Mouse (Mus musculus) neural tube, embryonic 11.5 days (tissue): ENCODE measurements at regions not wholly inside any gene's neighbourhood (a gene's known extent, or its start where the extent isn't known, plus 50 kb on each side); places are given as distances from the start of the nearest gene placed in this dataset.

Experiments
- ATAC-seq: fragments of 200-750 bp; cut with Nextera tagmentation; 2 replicates; pipeline ENCODE4 v1.8.0; 2017; ENCODE audit warnings: moderate number of reproducible peaks, mild to moderate bottlenecking, moderate TSS enrichment, moderate library complexity; ENCODE audit not compliant: insufficient read depth, low FRiP score, low TSS enrichment
- DNase-seq: peaks from one replicate; pipeline ENCODE4 v3.0.0-alpha.2; 2015; ENCODE audit warnings: low spot score
- H3K27ac ChIP-seq: fragments of 300-500 bp; sonication (generic); 2 replicates; pipeline ENCODE4 v1.5.1; 2014; ENCODE audit warnings: low read depth, mild to moderate bottlenecking, low read length
- H3K27me3 ChIP-seq: fragments of 300-500 bp; sonication (generic); 2 replicates; pipeline ENCODE4 v1.6.1; 2014; ENCODE audit warnings: mild to moderate bottlenecking, low read length, mixed read lengths; ENCODE audit not compliant: control insufficient read depth, insufficient read depth
- H3K36me3 ChIP-seq: fragments of 300-500 bp; sonication (generic); 2 replicates; pipeline ENCODE4 v1.6.1; 2014; ENCODE audit warnings: mild to moderate bottlenecking, low read length, moderate library complexity, mixed read lengths; ENCODE audit not compliant: control insufficient read depth, insufficient read depth
- H3K4me1 ChIP-seq: fragments of 300-500 bp; sonication (generic); 2 replicates; pipeline ENCODE4 v1.6.1; 2014; ENCODE audit warnings: low read length, mixed read lengths; ENCODE audit not compliant: control insufficient read depth, insufficient read depth
- H3K4me2 ChIP-seq: fragments of 300-500 bp; sonication (generic); 2 replicates; pipeline ENCODE4 v1.6.1; 2014; ENCODE audit warnings: low read depth, mild to moderate bottlenecking, moderate library complexity
- H3K4me3 ChIP-seq: fragments of 300-500 bp; sonication (generic); 2 replicates; pipeline ENCODE4 v1.5.1; 2014; ENCODE audit warnings: low read depth, low read length
- H3K9ac ChIP-seq: fragments of 300-500 bp; sonication (generic); 2 replicates; pipeline ENCODE4 v1.6.1; 2014; ENCODE audit warnings: mild to moderate bottlenecking, low read length
- H3K9me3 ChIP-seq: fragments of 300-500 bp; sonication (generic); 2 replicates; pipeline ENCODE4 v1.6.1; 2016; ENCODE audit warnings: low read length; ENCODE audit not compliant: control insufficient read depth
- WGBS: fragments of 180-500 bp; shearing (Covaris S2); extraction: QIAGEN DNeasy Blood & Tissue Kit; methylation state at CpG from one replicate; pipeline ENCODE4 v1.1.7; 2014; 5-methylcytosine and 5-hydroxymethylcytosine counted together

GRCm38 (mm10) chr10:91701822-91702221, 520.7 kb upstream of the Tmpo start:
- ATAC-seq, result no peak
- no peaks in the 10 kb centered on the region for H3K36me3 ChIP-seq
- no peak overlapping the region for H3K9ac ChIP-seq
- H3K27me3 ChIP-seq, result no peaks in the 10 kb centered on the region
- no peak for DNase-seq
- H3K4me2 ChIP-seq, result no peak overlapping the region
- H3K9me3 ChIP-seq, result no peaks in the 10 kb centered on the region
- WGBS, result 76% methylated on average over 3 of the region's 3 CpGs
- no peaks in the 10 kb centered on the region for H3K4me1 ChIP-seq
- H3K27ac ChIP-seq, result no peak overlapping the region
- no peak overlapping the region for H3K4me3 ChIP-seq

- Histone ChIP-seq H3K4me2 (no peak overlapping the region), H3K27me3 (no peaks in the 10 kb centered on the region)
Measured at GRCm38 (mm10) chr10:91686082-91686618, 505.0 kb upstream of the Tmpo start.

GRCm38 (mm10) chr10:91685164-91686027, 504.3 kb upstream of the Tmpo start:
- Histone ChIP-seq H3K27me3 (no peaks in the 10 kb centered on the region), H3K9me3 (no peaks in the 10 kb centered on the region), H3K27ac (peak overlapping the region; percentile 35; the same call in 1 of the 2 replicates), H3K9ac (no peak overlapping the region), H3K36me3 (no peaks in the 10 kb centered on the region), H3K4me1 (no peaks in the 10 kb centered on the region), H3K4me2 (no peak overlapping the region), H3K4me3 (no peak overlapping the region)
- 64% methylated on average over 8 of the region's 8 CpGs for WGBS
- peak; percentile 76 for ATAC-seq
- peak; percentile 31 for DNase-seq

More at GRCm38 (mm10) chr10:91686082-91686618, 505.0 kb upstream of the Tmpo start:
- H3K4me3 ChIP-seq, result no peak overlapping the region
- no peak overlapping the region for H3K9ac ChIP-seq
- H3K9me3 ChIP-seq, result no peaks in the 10 kb centered on the region
- WGBS, result 55% methylated on average over 8 of the region's 8 CpGs
- no peak for ATAC-seq
- peak overlapping the region; percentile 35; the same call in 1 of the 2 replicates for H3K27ac ChIP-seq
- no peaks in the 10 kb centered on the region for H3K4me1 ChIP-seq
- no peaks in the 10 kb centered on the region for H3K36me3 ChIP-seq
- DNase-seq, result no peak

- Histone ChIP-seq H3K9me3 (no peaks in the 10 kb centered on the region), H3K27ac (no peak overlapping the region), H3K9ac (no peak overlapping the region), H3K4me2 (no peak overlapping the region), H3K4me1 (no peaks in the 10 kb centered on the region), H3K36me3 (no peaks in the 10 kb centered on the region), H3K4me3 (no peak overlapping the region), H3K27me3 (no peaks in the 10 kb centered on the region)
- DNase-seq (no peak), ATAC-seq (no peak)
Measured at GRCm38 (mm10) chr10:91679641-91680040, 498.5 kb upstream of the Tmpo start.

GRCm38 (mm10) chr10:91637911-91638310, 456.8 kb upstream of the Tmpo start:
- Histone ChIP-seq H3K27me3 (no peaks in the 10 kb centered on the region), H3K4me1 (no peaks in the 10 kb centered on the region), H3K9me3 (no peaks in the 10 kb centered on the region), H3K4me2 (no peak overlapping the region), H3K4me3 (no peak overlapping the region), H3K9ac (no peak overlapping the region), H3K27ac (no peak overlapping the region), H3K36me3 (no peaks in the 10 kb centered on the region)
- ATAC-seq (no peak), DNase-seq (no peak)

GRCm38 (mm10) chr10:91628672-91629071, 447.6 kb upstream of the Tmpo start:
- no peak for ATAC-seq
- H3K36me3 ChIP-seq, result no peaks in the 10 kb centered on the region
- H3K27ac ChIP-seq, result no peak overlapping the region
- H3K4me1 ChIP-seq, result no peaks in the 10 kb centered on the region
- no peak overlapping the region for H3K9ac ChIP-seq
- H3K4me2 ChIP-seq, result no peak overlapping the region
- peak; percentile 22 for DNase-seq
- no peak overlapping the region for H3K4me3 ChIP-seq
- 32% methylated on average over 6 of the region's 6 CpGs for WGBS
- no peaks in the 10 kb centered on the region for H3K27me3 ChIP-seq
- H3K9me3 ChIP-seq, result no peaks in the 10 kb centered on the region

- ATAC-seq, result no peak
- Histone ChIP-seq H3K9me3 (no peaks in the 10 kb centered on the region), H3K4me2 (no peak overlapping the region), H3K4me3 (no peak overlapping the region), H3K4me1 (no peaks in the 10 kb centered on the region), H3K27me3 (no peaks in the 10 kb centered on the region), H3K36me3 (no peaks in the 10 kb centered on the region), H3K27ac (no peak overlapping the region), H3K9ac (no peak overlapping the region)
- no peak for DNase-seq
- 87% methylated on average over 2 of the region's 2 CpGs for WGBS
Measured at GRCm38 (mm10) chr10:91622281-91622680, 441.2 kb upstream of the Tmpo start.

GRCm38 (mm10) chr10:91613794-91614479, 432.8 kb upstream of the Tmpo start:
- DNase-seq, result no peak
- no peak for ATAC-seq
- no peak overlapping the region for H3K4me2 ChIP-seq
- WGBS, result 67% methylated on average over 8 of the region's 8 CpGs
- no peaks in the 10 kb centered on the region for H3K9me3 ChIP-seq
- H3K27ac ChIP-seq, result no peak overlapping the region
- H3K9ac ChIP-seq, result no peak overlapping the region
- H3K4me1 ChIP-seq, result no peaks in the 10 kb centered on the region
- no peaks in the 10 kb centered on the region for H3K27me3 ChIP-seq
- H3K36me3 ChIP-seq, result no peaks in the 10 kb centered on the region
- no peak overlapping the region for H3K4me3 ChIP-seq
